Mouse (Mus musculus): ENCODE results near the gene Grin2b. TPM values are rescaled to one million over a fixed set of nuclear protein-coding genes. Genes with fewer than 3 reads are reported as not detected.

Gene Grin2b
- polyA plus RNA-seq, 1 experiment, result 0.03 TPM

- Histone ChIP-seq H3K4me3 (ENCODE audit: low read depth, low read length) (no peak overlapping the region), H3K9ac (ENCODE audit: low read depth, poor library complexity, severe bottlenecking) (no peak overlapping the region), H3K27ac (ENCODE audit: insufficient read depth, low read length) (no peak overlapping the region), H3K36me3 (ENCODE audit: control insufficient read depth, insufficient read depth, low read length, poor library complexity, severe bottlenecking) (no peaks in the 10 kb centered on the region), H3K9me3 (replicated peaks; ENCODE audit: control insufficient read depth, insufficient read depth, low read length, poor library complexity, severe bottlenecking) (no peaks in the 10 kb centered on the region), H3K4me1 (ENCODE audit: control insufficient read depth, insufficient read depth, low read length) (no peaks in the 10 kb centered on the region), H3K27me3 (ENCODE audit: control insufficient read depth, insufficient read depth, low read length, poor library complexity, severe bottlenecking) (no peaks in the 10 kb centered on the region)
- TF ChIP-seq CTCF (IDR thresholded peaks at IDR 0.05; ENCODE audit: low read depth, low read length), result no peak
- TF ChIP-seq POLR2A (IDR thresholded peaks at IDR 0.05; ENCODE audit: insufficient read depth, low read length), result no peak
- no peak for TF ChIP-seq EP300 (IDR thresholded peaks at IDR 0.05; ENCODE audit: insufficient read depth, low read depth, low read length)
Observed at GRCm38 (mm10) chr6:136048084-136048483, 125.2 kb downstream of the Grin2b start.

- Histone ChIP-seq H3K27me3 (ENCODE audit: control insufficient read depth, insufficient read depth, low read length, poor library complexity, severe bottlenecking) (no peaks in the 10 kb centered on the region), H3K36me3 (ENCODE audit: control insufficient read depth, insufficient read depth, low read length, poor library complexity, severe bottlenecking) (no peaks in the 10 kb centered on the region), H3K4me1 (ENCODE audit: control insufficient read depth, insufficient read depth, low read length) (no peaks in the 10 kb centered on the region), H3K9me3 (replicated peaks; ENCODE audit: control insufficient read depth, insufficient read depth, low read length, poor library complexity, severe bottlenecking) (no peaks in the 10 kb centered on the region), H3K9ac (ENCODE audit: low read depth, poor library complexity, severe bottlenecking) (no peak overlapping the region), H3K4me3 (ENCODE audit: low read depth, low read length) (no peak overlapping the region), H3K27ac (ENCODE audit: insufficient read depth, low read length) (no peak overlapping the region)
- TF ChIP-seq EP300 (IDR thresholded peaks at IDR 0.05; ENCODE audit: insufficient read depth, low read depth, low read length) (no peak), POLR2A (IDR thresholded peaks at IDR 0.05; ENCODE audit: insufficient read depth, low read length) (no peak), CTCF (IDR thresholded peaks at IDR 0.05; ENCODE audit: low read depth, low read length) (no peak)
Observed at GRCm38 (mm10) chr6:136046091-136046490, 127.2 kb downstream of the Grin2b start.

GRCm38 (mm10) chr6:136044461-136044860 is 128.8 kb downstream of the Grin2b start:
- no peaks in the 10 kb centered on the region for H3K9me3 ChIP-seq (replicated peaks; ENCODE audit: control insufficient read depth, insufficient read depth, low read length, poor library complexity, severe bottlenecking)
- no peaks in the 10 kb centered on the region for H3K36me3 ChIP-seq (ENCODE audit: control insufficient read depth, insufficient read depth, low read length, poor library complexity, severe bottlenecking)
- no peak overlapping the region for H3K4me3 ChIP-seq (ENCODE audit: low read depth, low read length)
- H3K4me1 ChIP-seq (ENCODE audit: control insufficient read depth, insufficient read depth, low read length), result no peaks in the 10 kb centered on the region
- H3K9ac ChIP-seq (ENCODE audit: low read depth, poor library complexity, severe bottlenecking), result no peak overlapping the region
- TF ChIP-seq EP300 (IDR thresholded peaks at IDR 0.05; ENCODE audit: insufficient read depth, low read depth, low read length), result no peak
- TF ChIP-seq CTCF (IDR thresholded peaks at IDR 0.05; ENCODE audit: low read depth, low read length), result no peak
- TF ChIP-seq POLR2A (IDR thresholded peaks at IDR 0.05; ENCODE audit: insufficient read depth, low read length), result no peak
- H3K27me3 ChIP-seq (ENCODE audit: control insufficient read depth, insufficient read depth, low read length, poor library complexity, severe bottlenecking), result no peaks in the 10 kb centered on the region
- H3K27ac ChIP-seq (ENCODE audit: insufficient read depth, low read length), result no peak overlapping the region

GRCm38 (mm10) chr6:136042375-136042774 is 130.9 kb downstream of the Grin2b start:
- Histone ChIP-seq H3K4me1 (ENCODE audit: control insufficient read depth, insufficient read depth, low read length) (no peaks in the 10 kb centered on the region), H3K27ac (ENCODE audit: insufficient read depth, low read length) (no peak overlapping the region), H3K4me3 (ENCODE audit: low read depth, low read length) (no peak overlapping the region), H3K27me3 (ENCODE audit: control insufficient read depth, insufficient read depth, low read length, poor library complexity, severe bottlenecking) (no peaks in the 10 kb centered on the region), H3K36me3 (ENCODE audit: control insufficient read depth, insufficient read depth, low read length, poor library complexity, severe bottlenecking) (no peaks in the 10 kb centered on the region), H3K9me3 (replicated peaks; ENCODE audit: control insufficient read depth, insufficient read depth, low read length, poor library complexity, severe bottlenecking) (no peaks in the 10 kb centered on the region), H3K9ac (ENCODE audit: low read depth, poor library complexity, severe bottlenecking) (no peak overlapping the region)
- TF ChIP-seq POLR2A (IDR thresholded peaks at IDR 0.05; ENCODE audit: insufficient read depth, low read length) (no peak), EP300 (IDR thresholded peaks at IDR 0.05; ENCODE audit: insufficient read depth, low read depth, low read length) (no peak), CTCF (IDR thresholded peaks at IDR 0.05; ENCODE audit: low read depth, low read length) (no peak)

- no peaks in the 10 kb centered on the region for H3K36me3 ChIP-seq (ENCODE audit: control insufficient read depth, insufficient read depth, low read length, poor library complexity, severe bottlenecking)
- H3K4me1 ChIP-seq (ENCODE audit: control insufficient read depth, insufficient read depth, low read length), result no peaks in the 10 kb centered on the region
- TF ChIP-seq POLR2A (IDR thresholded peaks at IDR 0.05; ENCODE audit: insufficient read depth, low read length), result no peak
- TF ChIP-seq CTCF (IDR thresholded peaks at IDR 0.05; ENCODE audit: low read depth, low read length), result no peak
- no peak for TF ChIP-seq EP300 (IDR thresholded peaks at IDR 0.05; ENCODE audit: insufficient read depth, low read depth, low read length)
- H3K27ac ChIP-seq (ENCODE audit: insufficient read depth, low read length), result no peak overlapping the region
- H3K4me3 ChIP-seq (ENCODE audit: low read depth, low read length), result no peak overlapping the region
- H3K9ac ChIP-seq (ENCODE audit: low read depth, poor library complexity, severe bottlenecking), result no peak overlapping the region
- H3K27me3 ChIP-seq (ENCODE audit: control insufficient read depth, insufficient read depth, low read length, poor library complexity, severe bottlenecking), result no peaks in the 10 kb centered on the region
- H3K9me3 ChIP-seq (replicated peaks; ENCODE audit: control insufficient read depth, insufficient read depth, low read length, poor library complexity, severe bottlenecking), result no peaks in the 10 kb centered on the region
Observed at GRCm38 (mm10) chr6:136041821-136042220, 131.5 kb downstream of the Grin2b start.

- no peaks in the 10 kb centered on the region for H3K27me3 ChIP-seq (ENCODE audit: control insufficient read depth, insufficient read depth, low read length, poor library complexity, severe bottlenecking)
- H3K4me1 ChIP-seq (ENCODE audit: control insufficient read depth, insufficient read depth, low read length), result no peaks in the 10 kb centered on the region
- H3K9me3 ChIP-seq (replicated peaks; ENCODE audit: control insufficient read depth, insufficient read depth, low read length, poor library complexity, severe bottlenecking), result no peaks in the 10 kb centered on the region
- H3K4me3 ChIP-seq (ENCODE audit: low read depth, low read length), result no peak overlapping the region
- no peak overlapping the region for H3K27ac ChIP-seq (ENCODE audit: insufficient read depth, low read length)
- TF ChIP-seq EP300 (IDR thresholded peaks at IDR 0.05; ENCODE audit: insufficient read depth, low read depth, low read length) (no peak), CTCF (IDR thresholded peaks at IDR 0.05; ENCODE audit: low read depth, low read length) (no peak), POLR2A (IDR thresholded peaks at IDR 0.05; ENCODE audit: insufficient read depth, low read length) (no peak)
- H3K36me3 ChIP-seq (ENCODE audit: control insufficient read depth, insufficient read depth, low read length, poor library complexity, severe bottlenecking), result no peaks in the 10 kb centered on the region
- no peak overlapping the region for H3K9ac ChIP-seq (ENCODE audit: low read depth, poor library complexity, severe bottlenecking)
Observed at GRCm38 (mm10) chr6:136040931-136041330, 132.4 kb downstream of the Grin2b start.
